Mouse (Mus musculus): ENCODE measurements around the gene Tmem135. TPM values are rescaled to one million over a fixed set of nuclear protein-coding genes. Genes with fewer than 3 reads are reported as not detected.

Tmem135 gene
- total and polyA plus RNA-seq, 3 experiments = 23.1 to 108 (median 25.1) TPM

DNA sequence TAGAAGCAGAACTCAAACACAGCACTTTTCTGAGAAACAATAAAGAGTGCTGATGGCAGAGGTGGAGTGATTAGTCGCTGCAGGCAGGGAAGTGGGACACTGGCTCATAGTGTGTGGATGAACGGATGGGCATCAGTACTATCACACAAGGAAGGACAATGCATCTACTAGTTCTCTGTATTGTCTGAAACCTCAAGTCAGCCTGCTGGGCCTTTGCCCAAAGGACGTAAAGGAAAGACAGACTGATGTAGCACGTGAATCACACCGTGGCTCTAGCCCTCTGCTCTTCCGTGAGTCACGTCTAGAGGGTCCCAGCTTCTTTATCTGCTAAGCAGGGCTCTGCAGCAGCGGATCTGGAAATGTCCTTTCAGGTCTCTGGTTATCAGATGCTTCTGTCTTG, 7.6 kb downstream of the Tmem135 start:
- DNase-seq (ENCODE audit: low spot score) = no peak
- Histone ChIP-seq H3K36me3 (replicated peaks) (no peaks in the 10 kb centered on the region), H3K9me3 (replicated peaks) (no peaks in the 10 kb centered on the region), H3K4me3 (ENCODE audit: low read depth, low read length) (no peak overlapping the region), H3K27me3 (ENCODE audit: insufficient read depth, low read length) (no peaks in the 10 kb centered on the region; the same call in 1 of the 2 replicates), H3K4me1 (ENCODE audit: insufficient read depth, low read depth, low read length) (no peaks in the 10 kb centered on the region)
- ATAC-seq (ENCODE audit: extremely low read depth, insufficient number of reproducible peaks, low FRiP score, poor library complexity, severe bottlenecking) = no peak
- TF ChIP-seq GATA2 (IDR thresholded peaks at IDR 0.05; ENCODE audit: borderline replicate concordance, low read depth, low read length) (no peak), POLR2AphosphoS5 (IDR thresholded peaks at IDR 0.05; ENCODE audit: insufficient replicate concordance, low read depth, low read length) (no peak), CTCF (IDR thresholded peaks at IDR 0.05; ENCODE audit: low read depth, low read length) (no peak)

- Histone ChIP-seq H3K36me3 (replicated peaks) (no peaks in the 10 kb centered on the region), H3K27me3 (ENCODE audit: insufficient read depth, low read length) (no peaks in the 10 kb centered on the region; the same call in 1 of the 2 replicates)
- ATAC-seq (ENCODE audit: extremely low read depth, insufficient number of reproducible peaks, low FRiP score, poor library complexity, severe bottlenecking) = no peak
Observed at GRCm38 (mm10) chr7:89395399-89395798, 8.6 kb downstream of the Tmem135 start.

DNA sequence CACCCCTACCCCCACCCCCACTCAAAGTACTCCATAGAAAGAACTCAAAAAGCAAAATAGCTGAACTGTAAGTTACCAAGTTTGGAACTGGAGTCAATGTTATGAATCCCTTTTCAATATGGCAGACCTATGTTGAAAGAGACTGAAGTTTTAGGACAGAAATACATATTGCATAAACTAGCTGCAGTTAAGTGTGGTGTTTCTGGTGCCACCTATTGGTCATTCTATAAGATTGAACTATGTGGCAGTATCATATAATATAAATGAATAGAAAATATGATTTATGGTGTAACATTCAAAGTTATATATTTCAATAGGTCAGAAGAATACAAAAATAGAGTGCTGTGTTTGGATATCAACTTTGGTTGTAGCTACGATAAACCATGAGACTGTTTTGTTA, 11.2 kb downstream of the Tmem135 start:
- no peak for ATAC-seq (ENCODE audit: extremely low read depth, insufficient number of reproducible peaks, low FRiP score, poor library complexity, severe bottlenecking)
- DNase-seq (ENCODE audit: low spot score) = no peak
- no peaks in the 10 kb centered on the region for H3K4me1 ChIP-seq (ENCODE audit: insufficient read depth, low read depth, low read length)

More at GRCm38 (mm10) chr7:89395399-89395798, 8.6 kb downstream of the Tmem135 start:
- H3K4me3 ChIP-seq (ENCODE audit: low read depth, low read length) = no peak overlapping the region
- TF ChIP-seq CTCF (IDR thresholded peaks at IDR 0.05; ENCODE audit: low read depth, low read length) (no peak), POLR2AphosphoS5 (IDR thresholded peaks at IDR 0.05; ENCODE audit: insufficient replicate concordance, low read depth, low read length) (no peak), GATA1 (IDR thresholded peaks at IDR 0.05; ENCODE audit: borderline replicate concordance, low read length) (no peak), TAL1 (conservative IDR thresholded peaks at IDR 0.05; ENCODE audit: low read depth, low read length) (no peak), GATA2 (IDR thresholded peaks at IDR 0.05; ENCODE audit: borderline replicate concordance, low read depth, low read length) (no peak)
- no peaks in the 10 kb centered on the region for H3K9me3 ChIP-seq (replicated peaks)
- DNase-seq (ENCODE audit: low spot score) = no peak
- no peaks in the 10 kb centered on the region for H3K4me1 ChIP-seq (ENCODE audit: insufficient read depth, low read depth, low read length)

DNA sequence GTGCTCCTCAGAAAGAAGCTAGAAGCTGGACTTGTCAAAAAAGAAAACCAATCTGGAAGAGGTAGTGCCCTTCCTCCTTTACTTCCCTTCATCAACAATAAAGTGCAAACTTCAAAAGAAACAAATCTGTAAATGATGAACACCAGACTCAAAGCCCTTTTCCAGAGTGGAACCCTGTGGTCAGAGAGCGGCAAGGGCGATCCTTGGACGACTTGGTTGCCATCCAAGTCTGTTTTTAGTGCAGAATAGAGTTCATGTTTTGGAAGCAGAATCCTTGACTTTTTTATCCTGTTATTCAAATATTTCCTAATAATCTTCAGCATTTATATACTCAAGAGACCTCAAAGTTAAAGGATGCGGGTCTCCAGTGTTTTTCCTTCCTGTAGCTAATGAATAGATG, 11.6 kb downstream of the Tmem135 start:
- TF ChIP-seq CTCF (IDR thresholded peaks at IDR 0.05; ENCODE audit: low read depth, low read length) (no peak), GATA2 (IDR thresholded peaks at IDR 0.05; ENCODE audit: borderline replicate concordance, low read depth, low read length) (no peak), GATA1 (IDR thresholded peaks at IDR 0.05; ENCODE audit: borderline replicate concordance, low read length) (no peak), TAL1 (conservative IDR thresholded peaks at IDR 0.05; ENCODE audit: low read depth, low read length) (no peak)
- H3K9me3 ChIP-seq (replicated peaks) = no peaks in the 10 kb centered on the region
- no peak for ATAC-seq (ENCODE audit: extremely low read depth, insufficient number of reproducible peaks, low FRiP score, poor library complexity, severe bottlenecking)
- no peak overlapping the region for H3K4me3 ChIP-seq (ENCODE audit: low read depth, low read length)
- no peaks in the 10 kb centered on the region for H3K4me1 ChIP-seq (ENCODE audit: insufficient read depth, low read depth, low read length)
- DNase-seq (ENCODE audit: low spot score) = no peak
- no peaks in the 10 kb centered on the region for H3K36me3 ChIP-seq (replicated peaks)
- H3K27me3 ChIP-seq (ENCODE audit: insufficient read depth, low read length) = peaks cover 2% of the 10 kb centered on the region

More for the DNA sequence above, 11.2 kb downstream of the Tmem135 start:
- no peak overlapping the region for H3K4me3 ChIP-seq (ENCODE audit: low read depth, low read length)
- no peak for TF ChIP-seq GATA1 (IDR thresholded peaks at IDR 0.05; ENCODE audit: borderline replicate concordance, low read length)
- TF ChIP-seq TAL1 (conservative IDR thresholded peaks at IDR 0.05; ENCODE audit: low read depth, low read length) = no peak
- no peak for TF ChIP-seq CTCF (IDR thresholded peaks at IDR 0.05; ENCODE audit: low read depth, low read length)
- no peak for TF ChIP-seq POLR2AphosphoS5 (IDR thresholded peaks at IDR 0.05; ENCODE audit: insufficient replicate concordance, low read depth, low read length)
- no peak for TF ChIP-seq GATA2 (IDR thresholded peaks at IDR 0.05; ENCODE audit: borderline replicate concordance, low read depth, low read length)
- H3K27me3 ChIP-seq (ENCODE audit: insufficient read depth, low read length) = peaks cover 2% of the 10 kb centered on the region
- no peaks in the 10 kb centered on the region for H3K9me3 ChIP-seq (replicated peaks)
- no peaks in the 10 kb centered on the region for H3K36me3 ChIP-seq (replicated peaks)

DNA sequence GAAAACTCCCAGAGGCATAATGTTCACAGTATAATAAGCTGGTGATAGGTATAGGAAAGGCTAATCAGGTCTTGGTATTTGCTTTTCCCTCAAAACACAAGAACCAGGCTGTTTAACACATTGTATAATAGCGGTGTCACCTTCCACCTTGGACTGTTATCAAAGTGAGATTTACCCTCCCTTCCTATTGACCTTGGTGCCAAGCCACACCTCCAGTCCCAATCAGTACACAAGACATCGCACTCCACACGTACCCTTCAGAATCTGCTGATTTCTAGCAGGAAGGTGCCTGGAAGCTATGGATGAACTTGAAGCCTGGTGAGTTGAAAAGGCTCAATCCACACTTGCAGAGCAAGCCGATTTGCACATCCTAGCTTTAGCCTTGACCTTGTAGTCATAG, 12.2 kb downstream of the Tmem135 start:
- H3K9me3 ChIP-seq (replicated peaks) = no peaks in the 10 kb centered on the region
- ATAC-seq (ENCODE audit: extremely low read depth, insufficient number of reproducible peaks, low FRiP score, poor library complexity, severe bottlenecking) (no peak), DNase-seq (ENCODE audit: low spot score) (no peak)

GRCm38 (mm10) chr7:89391281-89391680, 12.7 kb downstream of the Tmem135 start:
- ATAC-seq (ENCODE audit: extremely low read depth, insufficient number of reproducible peaks, low FRiP score, poor library complexity, severe bottlenecking) = no peak
- TF ChIP-seq TAL1 (conservative IDR thresholded peaks at IDR 0.05; ENCODE audit: low read depth, low read length) = no peak
- TF ChIP-seq GATA1 (IDR thresholded peaks at IDR 0.05; ENCODE audit: borderline replicate concordance, low read length) = no peak
- no peak for TF ChIP-seq CTCF (IDR thresholded peaks at IDR 0.05; ENCODE audit: low read depth, low read length)
- no peak for TF ChIP-seq GATA2 (IDR thresholded peaks at IDR 0.05; ENCODE audit: borderline replicate concordance, low read depth, low read length)
- no peak for TF ChIP-seq POLR2AphosphoS5 (IDR thresholded peaks at IDR 0.05; ENCODE audit: insufficient replicate concordance, low read depth, low read length)

More for the DNA sequence above, 12.2 kb downstream of the Tmem135 start:
- TF ChIP-seq POLR2AphosphoS5 (IDR thresholded peaks at IDR 0.05; ENCODE audit: insufficient replicate concordance, low read depth, low read length) (no peak), GATA1 (IDR thresholded peaks at IDR 0.05; ENCODE audit: borderline replicate concordance, low read length) (no peak), GATA2 (IDR thresholded peaks at IDR 0.05; ENCODE audit: borderline replicate concordance, low read depth, low read length) (no peak), TAL1 (conservative IDR thresholded peaks at IDR 0.05; ENCODE audit: low read depth, low read length) (no peak), CTCF (IDR thresholded peaks at IDR 0.05; ENCODE audit: low read depth, low read length) (no peak)
- H3K4me1 ChIP-seq (ENCODE audit: insufficient read depth, low read depth, low read length) = no peaks in the 10 kb centered on the region
- no peaks in the 10 kb centered on the region for H3K36me3 ChIP-seq (replicated peaks)
- H3K4me3 ChIP-seq (ENCODE audit: low read depth, low read length) = no peak overlapping the region
- peaks cover 2% of the 10 kb centered on the region for H3K27me3 ChIP-seq (ENCODE audit: insufficient read depth, low read length)

More at GRCm38 (mm10) chr7:89391281-89391680, 12.7 kb downstream of the Tmem135 start:
- Histone ChIP-seq H3K27me3 (ENCODE audit: insufficient read depth, low read length) (peaks cover 2% of the 10 kb centered on the region), H3K4me3 (ENCODE audit: low read depth, low read length) (no peak overlapping the region), H3K36me3 (replicated peaks) (no peaks in the 10 kb centered on the region), H3K9me3 (replicated peaks) (no peaks in the 10 kb centered on the region), H3K4me1 (ENCODE audit: insufficient read depth, low read depth, low read length) (no peaks in the 10 kb centered on the region)
- no peak for DNase-seq (ENCODE audit: low spot score)

Measured in G1E (cell line).